Mouse (Mus musculus): ENCODE measurements around the gene Nras. TPM values are rescaled to one million over a fixed set of nuclear protein-coding genes. Genes with fewer than 3 reads are reported as not detected.

Gene Nras
- polyA plus RNA-seq, 1 experiment = 44.5 TPM

DNA sequence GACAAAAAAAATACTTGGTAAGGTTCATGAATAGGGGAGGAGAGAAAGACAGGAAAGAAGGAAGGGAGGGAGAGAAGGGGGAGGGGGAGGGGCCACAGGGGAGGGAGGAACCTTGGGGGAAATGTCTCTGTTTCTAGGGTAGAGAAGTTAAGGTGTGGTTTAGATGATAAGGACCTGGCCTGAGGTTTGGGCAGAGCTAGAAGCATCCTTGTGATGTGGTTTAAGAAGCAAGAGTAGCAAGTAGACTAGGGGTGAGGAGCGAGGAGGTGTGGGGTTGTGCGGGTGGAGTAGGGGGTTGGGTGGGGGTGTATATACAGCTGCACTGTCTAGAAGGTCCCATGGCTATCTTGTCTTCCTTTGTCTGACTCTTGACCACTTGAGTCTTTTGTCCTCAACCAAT lies 33.7 kb downstream of the Nras start:
- no peak for TF ChIP-seq USF1 (IDR thresholded peaks at IDR 0.05; ENCODE audit: low read depth)
- no peak for TF ChIP-seq MAX (IDR thresholded peaks at IDR 0.05; ENCODE audit: low read depth)
- no peak for TF ChIP-seq SRF (IDR thresholded peaks at IDR 0.05; ENCODE audit: control insufficient read depth, insufficient read length, low read depth)
- no peak for TF ChIP-seq REST (IDR thresholded peaks at IDR 0.05; ENCODE audit: insufficient read depth, insufficient read length)
- no peak for TF ChIP-seq MYOG (IDR thresholded peaks at IDR 0.05; ENCODE audit: control insufficient read depth in 1 of 3, insufficient read depth in 1 of 3, insufficient read length in 2 of 3, low read depth in 2 of 3)
- TF ChIP-seq TCF12 (IDR thresholded peaks at IDR 0.05; ENCODE audit: insufficient read depth, poor library complexity, severe bottlenecking) = no peak
- TF ChIP-seq POLR2A (IDR thresholded peaks at IDR 0.05; ENCODE audit: insufficient read length, low read depth) = no peak
- TF ChIP-seq CEBPB (IDR thresholded peaks at IDR 0.05; ENCODE audit: insufficient read depth, poor library complexity, severe bottlenecking) = no peak
- no peak for TF ChIP-seq MYOD1 (IDR thresholded peaks at IDR 0.05; ENCODE audit: control insufficient read depth in 1 of 3, insufficient read length in 2 of 3, low read depth in 2 of 3)
- no peak for TF ChIP-seq TCF3 (IDR thresholded peaks at IDR 0.05; ENCODE audit: insufficient read length, low read depth)
- no peak for TF ChIP-seq POLR2AphosphoS2 (IDR thresholded peaks at IDR 0.05; ENCODE audit: insufficient read length, low read depth)
- no peak for TF ChIP-seq E2F4 (IDR thresholded peaks at IDR 0.05; ENCODE audit: insufficient read depth)
- Histone ChIP-seq H3K79me2 (ENCODE audit: control insufficient read depth, insufficient read depth) (no peaks in the 10 kb centered on the region), H3K36me3 (ENCODE audit: control insufficient read depth, insufficient read depth) (no peaks in the 10 kb centered on the region), H3K4me2 (ENCODE audit: low read depth) (no peak overlapping the region), H3ac (ENCODE audit: control insufficient read depth, insufficient read length) (no peak overlapping the region), H3K4me3 (no peak overlapping the region), H3K27me3 (ENCODE audit: control insufficient read depth, insufficient read depth, insufficient read length) (no peaks in the 10 kb centered on the region)

GRCm38 (mm10) chr3:103098662-103099061 lies 40.6 kb downstream of the Nras start:
- no peak overlapping the region for H3K4me2 ChIP-seq (ENCODE audit: low read depth)
- H3K27me3 ChIP-seq (ENCODE audit: control insufficient read depth, insufficient read depth, insufficient read length) = no peaks in the 10 kb centered on the region
- no peak overlapping the region for H3ac ChIP-seq (ENCODE audit: control insufficient read depth, insufficient read length)
- no peak overlapping the region for H3K4me3 ChIP-seq
- TF ChIP-seq REST (IDR thresholded peaks at IDR 0.05; ENCODE audit: insufficient read depth, insufficient read length) = no peak
- no peak for TF ChIP-seq TCF12 (IDR thresholded peaks at IDR 0.05; ENCODE audit: insufficient read depth, poor library complexity, severe bottlenecking)
- TF ChIP-seq SRF (IDR thresholded peaks at IDR 0.05; ENCODE audit: control insufficient read depth, insufficient read length, low read depth) = no peak
- no peak for TF ChIP-seq USF1 (IDR thresholded peaks at IDR 0.05; ENCODE audit: low read depth)
- no peak for TF ChIP-seq CEBPB (IDR thresholded peaks at IDR 0.05; ENCODE audit: insufficient read depth, poor library complexity, severe bottlenecking)
- TF ChIP-seq TCF3 (IDR thresholded peaks at IDR 0.05; ENCODE audit: insufficient read length, low read depth) = no peak
- no peak for TF ChIP-seq MAX (IDR thresholded peaks at IDR 0.05; ENCODE audit: low read depth)
- no peaks in the 10 kb centered on the region for H3K36me3 ChIP-seq (ENCODE audit: control insufficient read depth, insufficient read depth)
- no peaks in the 10 kb centered on the region for H3K79me2 ChIP-seq (ENCODE audit: control insufficient read depth, insufficient read depth)

DNA sequence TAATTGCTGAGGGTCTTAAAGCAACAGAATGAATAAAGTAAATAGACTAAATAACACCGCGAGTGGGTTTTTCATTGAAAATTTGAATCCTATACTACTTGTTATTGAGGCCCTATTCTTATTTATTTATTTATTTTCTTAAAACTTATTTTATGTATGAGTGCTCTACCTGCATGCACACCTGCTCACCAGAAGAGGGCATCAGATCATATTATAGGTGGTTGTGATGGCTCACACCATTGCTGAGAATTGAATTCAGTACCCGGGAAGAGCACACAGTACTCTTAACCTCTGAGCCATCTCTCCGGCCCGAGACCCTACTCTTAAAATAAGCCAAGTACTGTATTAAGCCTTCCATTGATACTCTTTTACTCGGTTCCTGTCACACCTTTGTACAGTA lies 41.6 kb downstream of the Nras start:
- no peaks in the 10 kb centered on the region for H3K79me2 ChIP-seq (ENCODE audit: control insufficient read depth, insufficient read depth)
- H3K4me2 ChIP-seq (ENCODE audit: low read depth) = no peak overlapping the region
- no peak overlapping the region for H3ac ChIP-seq (ENCODE audit: control insufficient read depth, insufficient read length)
- TF ChIP-seq MAX (IDR thresholded peaks at IDR 0.05; ENCODE audit: low read depth) = no peak
- TF ChIP-seq MYOG (IDR thresholded peaks at IDR 0.05; ENCODE audit: control insufficient read depth in 1 of 3, insufficient read depth in 1 of 3, insufficient read length in 2 of 3, low read depth in 2 of 3) = no peak
- no peaks in the 10 kb centered on the region for H3K27me3 ChIP-seq (ENCODE audit: control insufficient read depth, insufficient read depth, insufficient read length)
- no peak overlapping the region for H3K4me3 ChIP-seq
- H3K36me3 ChIP-seq (ENCODE audit: control insufficient read depth, insufficient read depth) = no peaks in the 10 kb centered on the region

DNA sequence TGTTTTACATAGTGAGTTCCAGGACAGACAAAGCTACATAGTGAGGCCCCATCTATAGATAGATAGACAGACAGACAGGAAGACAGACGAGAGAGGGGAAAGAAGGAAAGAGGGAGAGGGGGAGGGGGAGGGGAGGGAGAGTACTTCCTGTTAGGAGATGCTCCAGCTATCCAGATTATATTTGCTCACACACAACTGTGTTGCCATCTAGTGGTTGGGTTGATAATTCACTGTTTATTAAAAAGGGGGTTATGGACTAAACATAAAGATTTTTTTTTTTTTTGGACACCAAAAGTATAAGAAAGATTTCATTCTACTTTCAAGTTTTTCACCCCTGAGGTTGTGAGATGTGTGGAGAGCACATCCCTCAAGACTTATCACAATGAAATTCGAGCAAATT lies 42.6 kb downstream of the Nras start:
- no peak overlapping the region for H3ac ChIP-seq (ENCODE audit: control insufficient read depth, insufficient read length)
- TF ChIP-seq POLR2A (IDR thresholded peaks at IDR 0.05; ENCODE audit: insufficient read length, low read depth) (no peak), E2F4 (IDR thresholded peaks at IDR 0.05; ENCODE audit: insufficient read depth) (no peak), SRF (IDR thresholded peaks at IDR 0.05; ENCODE audit: control insufficient read depth, insufficient read length, low read depth) (no peak), USF1 (IDR thresholded peaks at IDR 0.05; ENCODE audit: low read depth) (no peak), MYOD1 (IDR thresholded peaks at IDR 0.05; ENCODE audit: control insufficient read depth in 1 of 3, insufficient read length in 2 of 3, low read depth in 2 of 3) (no peak), CEBPB (IDR thresholded peaks at IDR 0.05; ENCODE audit: insufficient read depth, poor library complexity, severe bottlenecking) (no peak), REST (IDR thresholded peaks at IDR 0.05; ENCODE audit: insufficient read depth, insufficient read length) (no peak), MYOG (IDR thresholded peaks at IDR 0.05; ENCODE audit: control insufficient read depth in 1 of 3, insufficient read depth in 1 of 3, insufficient read length in 2 of 3, low read depth in 2 of 3) (no peak), MAX (IDR thresholded peaks at IDR 0.05; ENCODE audit: low read depth) (no peak), POLR2AphosphoS2 (IDR thresholded peaks at IDR 0.05; ENCODE audit: insufficient read length, low read depth) (no peak), TCF3 (IDR thresholded peaks at IDR 0.05; ENCODE audit: insufficient read length, low read depth) (no peak), TCF12 (IDR thresholded peaks at IDR 0.05; ENCODE audit: insufficient read depth, poor library complexity, severe bottlenecking) (no peak)
- no peaks in the 10 kb centered on the region for H3K27me3 ChIP-seq (ENCODE audit: control insufficient read depth, insufficient read depth, insufficient read length)
- H3K79me2 ChIP-seq (ENCODE audit: control insufficient read depth, insufficient read depth) = no peaks in the 10 kb centered on the region
- H3K4me3 ChIP-seq = no peak overlapping the region
- H3K4me2 ChIP-seq (ENCODE audit: low read depth) = no peak overlapping the region
- H3K36me3 ChIP-seq (ENCODE audit: control insufficient read depth, insufficient read depth) = no peaks in the 10 kb centered on the region

GRCm38 (mm10) chr3:103101194-103101593 lies 43.1 kb downstream of the Nras start:
- no peak overlapping the region for H3K4me3 ChIP-seq
- no peaks in the 10 kb centered on the region for H3K79me2 ChIP-seq (ENCODE audit: control insufficient read depth, insufficient read depth)
- TF ChIP-seq TCF12 (IDR thresholded peaks at IDR 0.05; ENCODE audit: insufficient read depth, poor library complexity, severe bottlenecking) = no peak
- no peak for TF ChIP-seq POLR2AphosphoS2 (IDR thresholded peaks at IDR 0.05; ENCODE audit: insufficient read length, low read depth)
- TF ChIP-seq USF1 (IDR thresholded peaks at IDR 0.05; ENCODE audit: low read depth) = no peak
- TF ChIP-seq MYOD1 (IDR thresholded peaks at IDR 0.05; ENCODE audit: control insufficient read depth in 1 of 3, insufficient read length in 2 of 3, low read depth in 2 of 3) = no peak
- TF ChIP-seq MAX (IDR thresholded peaks at IDR 0.05; ENCODE audit: low read depth) = no peak
- no peak for TF ChIP-seq MYOG (IDR thresholded peaks at IDR 0.05; ENCODE audit: control insufficient read depth in 1 of 3, insufficient read depth in 1 of 3, insufficient read length in 2 of 3, low read depth in 2 of 3)
- no peak for TF ChIP-seq CEBPB (IDR thresholded peaks at IDR 0.05; ENCODE audit: insufficient read depth, poor library complexity, severe bottlenecking)
- TF ChIP-seq POLR2A (IDR thresholded peaks at IDR 0.05; ENCODE audit: insufficient read length, low read depth) = no peak
- no peaks in the 10 kb centered on the region for H3K36me3 ChIP-seq (ENCODE audit: control insufficient read depth, insufficient read depth)
- H3ac ChIP-seq (ENCODE audit: control insufficient read depth, insufficient read length) = no peak overlapping the region
- H3K27me3 ChIP-seq (ENCODE audit: control insufficient read depth, insufficient read depth, insufficient read length) = no peaks in the 10 kb centered on the region
- peak overlapping the region; percentile 99 for H3K4me2 ChIP-seq (ENCODE audit: low read depth)
